Mouse (Mus musculus) lung, postnatal 0 days (tissue): ENCODE measurements around the gene Glis1. TPM values are rescaled to one million over a fixed set of nuclear protein-coding genes. Genes with fewer than 3 reads are reported as not detected.
A peak's percentile ranks its signal among the peaks of the same experiment; 100 is the strongest.

Source experiments
- ATAC-seq: fragments of 200-750 bp; cut with Nextera tagmentation; 2 replicates; pipeline ENCODE4 v1.8.0; 2017; ENCODE audit warnings: moderate library complexity
- DNase-seq: peaks from one replicate; pipeline ENCODE4 v3.0.0-alpha.2; 2016; ENCODE audit warnings: low spot score
- H3K27ac ChIP-seq: fragments of 300-500 bp; sonication (generic); 2 replicates; pipeline ENCODE4 v1.5.1; 2014; ENCODE audit warnings: antibody characterized with exemption, mild to moderate bottlenecking, low read length, mixed read lengths
- H3K27me3 ChIP-seq: fragments of 300-500 bp; sonication (generic); replicated peaks from 2 replicates; pipeline ENCODE4 v1.6.1; 2014; ENCODE audit warnings: low read length, mixed read lengths; ENCODE audit not compliant: insufficient read depth
- H3K36me3 ChIP-seq: fragments of 300-500 bp; sonication (generic); 2 replicates; pipeline ENCODE4 v1.6.1; 2014; ENCODE audit warnings: low read length, mixed read lengths; ENCODE audit not compliant: insufficient read depth
- H3K4me1 ChIP-seq: fragments of 300-500 bp; sonication (generic); 2 replicates; pipeline ENCODE4 v1.6.1; 2014; ENCODE audit warnings: antibody characterized with exemption, low read depth, low read length, mixed read lengths; ENCODE audit not compliant: insufficient read depth
- H3K4me2 ChIP-seq: fragments of 300-500 bp; sonication (generic); replicated peaks from 2 replicates; pipeline ENCODE4 v1.6.1; 2014; ENCODE audit warnings: low read depth, mild to moderate bottlenecking, low read length, moderate library complexity, mixed read lengths
- H3K4me3 ChIP-seq: fragments of 300-500 bp; sonication (generic); 2 replicates; pipeline ENCODE4 v1.5.1; 2014; ENCODE audit warnings: low read depth, low read length
- H3K9ac ChIP-seq: fragments of 300-500 bp; sonication (generic); replicated peaks from 2 replicates; pipeline ENCODE4 v1.6.1; 2014; ENCODE audit warnings: low read depth, mild to moderate bottlenecking
- H3K9me3 ChIP-seq: fragments of 300-500 bp; sonication (generic); 2 replicates; pipeline ENCODE4 v1.6.1; 2016; ENCODE audit warnings: low read length, mixed read lengths
- CTCF ChIP-seq: IDR thresholded peaks from 2 replicates; pipeline ENCODE4 v1.5.1; 2016; ENCODE audit warnings: antibody characterized with exemption, mild to moderate bottlenecking
- EP300 ChIP-seq: IDR thresholded peaks from 2 replicates; pipeline ENCODE4 v1.6.1; 2016; ENCODE audit warnings: antibody characterized with exemption, mild to moderate bottlenecking, control low read depth
- WGBS: fragments of 180-500 bp; shearing (Covaris S2); extraction: QIAGEN DNeasy Blood & Tissue Kit; methylation state at CpG from one replicate; pipeline ENCODE4 v1.1.7; 2014; 5-methylcytosine and 5-hydroxymethylcytosine counted together
- polyA plus RNA-seq: library from polyadenylated mRNA; unstranded; fragments of >200 nt; fragmentation: Nextera tagmentation; extraction: Ambion mirVana; gene quantifications from 2 replicates; pipeline ENCODE4 v1.2.1, GENCODE M21; 2015

Glis1 gene
- polyA plus RNA-seq, 1 experiment from 2014 or later = 0.76 TPM

- H3K9me3 ChIP-seq = no peaks in the 10 kb centered on the region
- H3K9ac ChIP-seq = no peak overlapping the region
- no peak overlapping the region for H3K27ac ChIP-seq
- ATAC-seq = no peak; the same call in 1 of the 2 replicates
- no peaks in the 10 kb centered on the region for H3K4me1 ChIP-seq
- H3K4me2 ChIP-seq = no peak overlapping the region
- no peak overlapping the region for H3K4me3 ChIP-seq
- no peak for DNase-seq
- H3K27me3 ChIP-seq = no peaks in the 10 kb centered on the region
- no peaks in the 10 kb centered on the region for H3K36me3 ChIP-seq
- TF ChIP-seq CTCF (no peak), EP300 (no peak)
- 49% methylated on average over 19 of the region's 19 CpGs for WGBS
Observed at GRCm38 (mm10) chr4:107570329-107571014, 136.1 kb downstream of the Glis1 start.

GRCm38 (mm10) chr4:107575781-107576180 is 141.4 kb downstream of the Glis1 start:
- no peak overlapping the region for H3K4me3 ChIP-seq
- 49% methylated on average over 6 of the region's 6 CpGs for WGBS
- H3K4me1 ChIP-seq = no peaks in the 10 kb centered on the region
- H3K9ac ChIP-seq = no peak overlapping the region
- H3K9me3 ChIP-seq = no peaks in the 10 kb centered on the region
- TF ChIP-seq CTCF (no peak), EP300 (no peak)
- H3K4me2 ChIP-seq = no peak overlapping the region
- H3K27ac ChIP-seq = no peak overlapping the region
- H3K36me3 ChIP-seq = no peaks in the 10 kb centered on the region
- ATAC-seq = no peak
- H3K27me3 ChIP-seq = no peaks in the 10 kb centered on the region
- no peak for DNase-seq

GRCm38 (mm10) chr4:107576742-107577141 is 142.4 kb downstream of the Glis1 start:
- TF ChIP-seq EP300 (no peak), CTCF (no peak)
- H3K9me3 ChIP-seq = no peaks in the 10 kb centered on the region
- no peak overlapping the region for H3K27ac ChIP-seq
- H3K9ac ChIP-seq = no peak overlapping the region
- H3K4me3 ChIP-seq = no peak overlapping the region
- no peaks in the 10 kb centered on the region for H3K27me3 ChIP-seq
- no peaks in the 10 kb centered on the region for H3K4me1 ChIP-seq
- WGBS = 43% methylated on average over 6 of the region's 6 CpGs
- no peak for ATAC-seq
- H3K4me2 ChIP-seq = no peak overlapping the region
- DNase-seq = no peak
- no peaks in the 10 kb centered on the region for H3K36me3 ChIP-seq

- no peaks in the 10 kb centered on the region for H3K4me1 ChIP-seq
- no peak overlapping the region for H3K4me2 ChIP-seq
- ATAC-seq (peak; percentile 37), DNase-seq (no peak)
- WGBS = 68% methylated on average over 12 of the region's 12 CpGs
- H3K9me3 ChIP-seq = no peaks in the 10 kb centered on the region
- no peak for TF ChIP-seq CTCF
- H3K36me3 ChIP-seq = no peaks in the 10 kb centered on the region
- H3K27ac ChIP-seq = no peak overlapping the region
- H3K9ac ChIP-seq = no peak overlapping the region
- no peaks in the 10 kb centered on the region for H3K27me3 ChIP-seq
- H3K4me3 ChIP-seq = no peak overlapping the region
Observed at GRCm38 (mm10) chr4:107577146-107577839, 142.9 kb downstream of the Glis1 start.

- H3K27ac ChIP-seq = no peak overlapping the region
- TF ChIP-seq CTCF (no peak), EP300 (no peak)
- DNase-seq (no peak), ATAC-seq (no peak)
- WGBS = 87% methylated on average over 11 of the region's 11 CpGs
- H3K4me2 ChIP-seq = no peak overlapping the region
- H3K4me1 ChIP-seq = no peaks in the 10 kb centered on the region
- H3K36me3 ChIP-seq = no peaks in the 10 kb centered on the region
- H3K9ac ChIP-seq = no peak overlapping the region
- H3K4me3 ChIP-seq = no peak overlapping the region
- no peaks in the 10 kb centered on the region for H3K27me3 ChIP-seq
- H3K9me3 ChIP-seq = no peaks in the 10 kb centered on the region
Observed at GRCm38 (mm10) chr4:107580883-107581282, 146.5 kb downstream of the Glis1 start.

- Histone ChIP-seq H3K27ac (no peak overlapping the region), H3K27me3 (no peaks in the 10 kb centered on the region), H3K4me3 (no peak overlapping the region), H3K9ac (no peak overlapping the region), H3K36me3 (no peaks in the 10 kb centered on the region), H3K4me2 (no peak overlapping the region), H3K9me3 (no peaks in the 10 kb centered on the region), H3K4me1 (no peaks in the 10 kb centered on the region)
- no peak for ATAC-seq
- DNase-seq = no peak
- 49% methylated on average over 5 of the region's 5 CpGs for WGBS
- no peak for TF ChIP-seq EP300
- TF ChIP-seq CTCF = no peak
Observed at GRCm38 (mm10) chr4:107586391-107586790, 152.0 kb downstream of the Glis1 start.
